Mouse (Mus musculus): ENCODE data around the gene Thrsp. TPM values are rescaled to one million over a fixed set of nuclear protein-coding genes. Genes with fewer than 3 reads are reported as not detected.

The Thrsp gene
- polyA plus RNA-seq, 1 experiment from 2014 or later: 3.5 TPM

DNA sequence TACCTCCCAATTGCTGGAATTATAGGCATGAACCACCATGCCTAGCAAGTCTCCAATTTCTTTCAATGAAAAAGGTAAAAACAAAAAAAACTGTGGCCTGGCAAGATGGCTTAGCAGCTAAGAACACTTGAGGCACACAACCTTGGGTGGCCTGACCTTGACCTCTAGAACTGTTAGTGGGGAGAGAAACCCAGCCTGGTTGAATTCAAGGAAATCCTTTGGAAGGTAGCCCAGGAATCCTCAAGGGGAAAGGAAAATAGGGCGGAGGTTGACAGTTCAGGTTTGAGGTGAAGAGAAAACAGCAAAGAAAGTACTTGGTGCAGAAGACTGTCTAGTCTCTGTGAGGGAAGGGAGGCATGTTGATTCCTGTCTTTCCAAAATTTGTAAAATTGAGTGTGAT is 3.1 kb downstream of the Thrsp start:
- no peaks in the 10 kb centered on the region for H3K4me1 ChIP-seq (ENCODE audit: control insufficient read depth, insufficient read depth, low read length)
- peaks cover 15% of the 10 kb centered on the region for H3K36me3 ChIP-seq (ENCODE audit: control insufficient read depth, insufficient read depth, low read length)
- H3K9ac ChIP-seq (ENCODE audit: low read depth, low read length): no peak overlapping the region
- DNase-seq (ENCODE audit: low spot score) (no peak), ATAC-seq (ENCODE audit: low read depth) (no peak)
- no peak overlapping the region for H3K4me2 ChIP-seq (ENCODE audit: low read depth, low read length)
- 59% methylated on average over 1 of the region's 1 CpGs for WGBS
- H3K27me3 ChIP-seq (replicated peaks; ENCODE audit: control insufficient read depth, insufficient read depth, low read length): no peaks in the 10 kb centered on the region
- no peak overlapping the region for H3K4me3 ChIP-seq (ENCODE audit: low read depth, low read length)
- H3K27ac ChIP-seq (replicated peaks; ENCODE audit: low read depth, low read length): no peak overlapping the region
- no peaks in the 10 kb centered on the region for H3K9me3 ChIP-seq (ENCODE audit: control insufficient read depth, low read length)

DNA sequence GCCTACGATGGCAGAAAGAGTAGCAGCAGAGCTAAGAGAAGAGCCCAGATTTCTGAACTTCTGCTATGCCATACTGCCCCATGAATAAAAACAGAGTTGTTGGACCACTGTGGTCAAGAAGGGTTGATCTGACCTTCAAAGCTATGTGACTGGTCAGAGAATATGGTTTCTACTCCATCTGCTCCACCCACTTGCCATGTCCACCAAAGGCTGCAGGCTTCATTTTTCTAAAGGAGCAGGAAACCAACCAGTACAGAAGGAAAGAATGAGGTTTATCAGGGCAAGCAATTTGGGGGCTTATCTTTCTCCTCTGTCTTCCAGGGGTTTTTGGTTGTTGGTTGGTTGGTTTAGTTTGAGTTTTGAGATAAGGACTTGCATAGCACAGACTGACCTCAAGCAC is 3.5 kb downstream of the Thrsp start:
- DNase-seq (ENCODE audit: low spot score) (no peak), ATAC-seq (ENCODE audit: low read depth) (no peak)
- no peaks in the 10 kb centered on the region for H3K4me1 ChIP-seq (ENCODE audit: control insufficient read depth, insufficient read depth, low read length)
- H3K9ac ChIP-seq (ENCODE audit: low read depth, low read length): no peak overlapping the region
- no peaks in the 10 kb centered on the region for H3K9me3 ChIP-seq (ENCODE audit: control insufficient read depth, low read length)
- no peak overlapping the region for H3K4me3 ChIP-seq (ENCODE audit: low read depth, low read length)
- H3K36me3 ChIP-seq (ENCODE audit: control insufficient read depth, insufficient read depth, low read length): peaks cover 19% of the 10 kb centered on the region
- H3K27me3 ChIP-seq (replicated peaks; ENCODE audit: control insufficient read depth, insufficient read depth, low read length): no peaks in the 10 kb centered on the region
- H3K4me2 ChIP-seq (ENCODE audit: low read depth, low read length): no peak overlapping the region
- WGBS: 97% methylated on average over 1 of the region's 1 CpGs
- H3K27ac ChIP-seq (replicated peaks; ENCODE audit: low read depth, low read length): no peak overlapping the region

DNA sequence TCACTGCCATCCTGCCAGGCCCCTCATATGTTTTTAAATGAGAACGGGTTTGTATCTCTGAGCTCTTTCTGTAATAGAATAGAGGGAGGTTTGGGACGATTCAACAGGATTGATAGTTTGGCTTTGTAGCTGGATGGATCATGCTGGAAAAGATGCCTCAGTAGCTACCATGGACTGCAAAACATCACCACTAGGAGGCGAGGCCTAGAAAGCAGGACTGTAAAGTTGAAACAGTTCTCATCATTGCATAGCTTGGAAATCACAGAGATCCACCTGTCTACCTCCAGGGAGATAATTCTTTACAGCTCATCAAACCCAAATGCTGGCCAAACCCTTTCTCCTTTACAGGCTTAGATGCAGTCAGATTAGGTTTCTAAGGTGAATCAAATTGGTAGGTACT is 6.0 kb downstream of the Thrsp start:
- no peak overlapping the region for H3K4me2 ChIP-seq (ENCODE audit: low read depth, low read length)
- no peak overlapping the region for H3K4me3 ChIP-seq (ENCODE audit: low read depth, low read length)
- no peak overlapping the region for H3K9ac ChIP-seq (ENCODE audit: low read depth, low read length)
- DNase-seq (ENCODE audit: low spot score) (no peak), ATAC-seq (ENCODE audit: low read depth) (no peak)
- H3K27ac ChIP-seq (replicated peaks; ENCODE audit: low read depth, low read length): no peak overlapping the region
- WGBS: 76% methylated on average over 3 of the region's 3 CpGs
- H3K4me1 ChIP-seq (ENCODE audit: control insufficient read depth, insufficient read depth, low read length): no peaks in the 10 kb centered on the region
- no peaks in the 10 kb centered on the region for H3K27me3 ChIP-seq (replicated peaks; ENCODE audit: control insufficient read depth, insufficient read depth, low read length)
- H3K36me3 ChIP-seq (ENCODE audit: control insufficient read depth, insufficient read depth, low read length): peaks cover 38% of the 10 kb centered on the region
- no peaks in the 10 kb centered on the region for H3K9me3 ChIP-seq (ENCODE audit: control insufficient read depth, low read length)

DNA sequence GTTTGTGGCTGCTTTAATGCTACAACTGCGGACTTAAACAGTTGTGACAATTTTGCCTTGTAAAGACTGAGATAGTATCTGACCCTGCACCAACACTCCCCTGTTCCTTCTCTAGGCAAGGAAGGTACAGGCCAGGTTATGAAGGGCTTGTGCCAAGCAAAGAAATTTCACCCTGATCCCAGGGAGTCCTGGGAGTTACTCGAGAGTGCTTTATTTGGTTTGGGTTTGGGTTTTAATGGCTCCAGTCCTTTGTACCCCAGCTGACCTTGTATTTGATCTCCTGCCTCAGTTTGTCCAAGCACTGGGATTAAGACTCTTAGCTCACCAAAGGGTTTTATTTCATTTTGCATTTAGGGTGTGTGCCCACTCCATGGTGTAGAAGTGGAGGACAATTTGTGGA is 6.4 kb downstream of the Thrsp start:
- no peak overlapping the region for H3K4me2 ChIP-seq (ENCODE audit: low read depth, low read length)
- no peaks in the 10 kb centered on the region for H3K9me3 ChIP-seq (ENCODE audit: control insufficient read depth, low read length)
- no peak for DNase-seq (ENCODE audit: low spot score)
- no peak overlapping the region for H3K9ac ChIP-seq (ENCODE audit: low read depth, low read length)
- H3K27ac ChIP-seq (replicated peaks; ENCODE audit: low read depth, low read length): no peak overlapping the region
- no peaks in the 10 kb centered on the region for H3K27me3 ChIP-seq (replicated peaks; ENCODE audit: control insufficient read depth, insufficient read depth, low read length)
- ATAC-seq (ENCODE audit: low read depth): no peak
- no peak overlapping the region for H3K4me3 ChIP-seq (ENCODE audit: low read depth, low read length)
- H3K4me1 ChIP-seq (ENCODE audit: control insufficient read depth, insufficient read depth, low read length): no peaks in the 10 kb centered on the region
- 83% methylated on average over 2 of the region's 2 CpGs for WGBS
- peaks cover 38% of the 10 kb centered on the region for H3K36me3 ChIP-seq (ENCODE audit: control insufficient read depth, insufficient read depth, low read length)

DNA sequence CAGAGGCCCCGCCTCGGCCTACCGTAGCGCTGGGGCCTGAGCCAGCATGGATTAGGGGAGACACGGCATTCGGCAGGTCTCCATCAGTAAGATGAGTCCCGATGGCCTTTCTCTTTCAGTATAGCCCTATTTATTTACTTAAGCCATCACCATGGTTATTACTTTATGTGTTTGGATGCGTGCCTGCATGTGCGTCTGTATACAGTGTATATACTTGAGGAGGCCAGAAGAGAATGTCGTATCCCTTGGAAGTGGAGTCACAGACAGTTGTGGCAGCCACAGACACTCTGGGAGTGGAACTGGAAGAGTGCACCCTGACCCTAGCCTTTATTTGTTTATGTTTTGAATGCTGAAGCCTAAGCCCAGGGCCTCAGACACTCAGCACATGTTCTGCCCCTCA is 10.4 kb downstream of the Thrsp start:
- Histone ChIP-seq H3K4me2 (ENCODE audit: low read depth, low read length) (no peak overlapping the region), H3K27me3 (replicated peaks; ENCODE audit: control insufficient read depth, insufficient read depth, low read length) (no peaks in the 10 kb centered on the region), H3K9me3 (ENCODE audit: control insufficient read depth, low read length) (0 out of 2 replicates have a peak, but pooled peaks cover 4% of the 10 kb centered on the region), H3K4me1 (ENCODE audit: control insufficient read depth, insufficient read depth, low read length) (no peaks in the 10 kb centered on the region), H3K27ac (replicated peaks; ENCODE audit: low read depth, low read length) (no peak overlapping the region), H3K9ac (ENCODE audit: low read depth, low read length) (no peak overlapping the region), H3K4me3 (ENCODE audit: low read depth, low read length) (no peak overlapping the region), H3K36me3 (ENCODE audit: control insufficient read depth, insufficient read depth, low read length) (peaks cover 45% of the 10 kb centered on the region)
- 82% methylated on average over 10 of the region's 10 CpGs for WGBS
- ATAC-seq (ENCODE audit: low read depth): peak; percentile 45
- no peak for DNase-seq (ENCODE audit: low spot score)

DNA sequence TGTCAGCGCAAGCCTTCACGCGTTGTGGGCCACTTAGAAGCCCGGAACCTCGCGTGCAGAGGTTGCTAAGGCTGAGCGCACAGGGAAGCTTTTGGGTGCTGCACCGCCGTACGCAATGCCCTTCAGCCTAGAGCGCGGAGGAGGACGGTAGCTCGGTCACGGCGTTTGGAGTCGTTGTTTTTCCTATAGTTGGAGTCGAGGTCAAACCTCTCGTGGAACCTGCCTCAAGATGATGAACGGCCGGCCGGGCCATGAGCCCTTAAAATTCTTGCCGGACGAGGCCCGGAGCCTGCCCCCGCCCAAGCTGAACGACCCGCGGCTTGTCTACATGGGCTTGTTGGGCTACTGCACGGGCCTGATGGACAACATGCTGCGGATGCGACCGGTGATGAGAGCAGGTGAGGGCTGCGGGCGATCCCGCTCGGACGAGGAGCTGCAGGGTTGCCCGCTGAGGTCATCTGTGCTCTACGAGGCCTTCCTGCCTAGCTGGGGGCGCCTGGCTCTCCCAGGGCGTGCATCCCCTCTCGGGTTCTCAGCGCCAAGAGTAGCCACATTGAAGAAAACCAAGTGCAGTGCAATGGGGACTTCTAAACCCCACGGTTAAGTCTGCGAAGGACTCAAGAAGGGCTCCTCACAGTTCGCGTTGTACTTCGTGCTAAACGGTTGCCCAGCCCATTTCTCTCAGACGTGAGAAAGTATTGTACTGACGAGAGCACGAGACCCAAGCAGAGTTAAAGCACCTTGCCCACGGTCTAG is 17.4 kb downstream of the Thrsp start, which contains the start of gene Ndufc2:
Gene Ndufc2 (plus strand): TSS at position 44 of the 756 bp plus-strand sequence.
- H3K27ac ChIP-seq (replicated peaks; ENCODE audit: low read depth, low read length): peak within 1 kb of the TSS; percentile 84
- peaks cover 7% of the 10 kb centered on the region; the same call in 1 of the 2 replicates for H3K36me3 ChIP-seq (ENCODE audit: control insufficient read depth, insufficient read depth, low read length)
- under 1% methylated on average over 54 of the region's 54 CpGs for WGBS

DNA sequence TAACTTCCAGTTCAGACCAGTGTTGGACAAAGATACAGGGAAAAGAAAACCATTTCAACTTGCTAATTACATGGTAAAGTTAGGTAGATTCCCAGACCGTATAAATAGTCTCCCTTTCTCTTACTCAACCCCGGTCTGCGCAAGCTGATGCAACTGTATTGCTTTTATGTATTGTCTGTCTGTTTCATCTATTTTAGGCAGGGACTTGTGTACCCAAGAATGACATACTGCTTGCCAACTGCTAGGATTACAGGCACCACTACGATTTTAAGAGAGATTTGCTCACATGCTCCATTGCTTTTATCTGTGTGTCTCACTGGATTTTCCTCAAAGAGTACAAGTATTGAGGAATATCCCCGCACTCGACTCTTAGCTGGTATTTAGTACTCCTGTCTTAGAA is 18.6 kb downstream of the Thrsp start:
- H3K4me3 ChIP-seq (ENCODE audit: low read depth, low read length): no peak overlapping the region
- peaks cover 9% of the 10 kb centered on the region; the same call in 1 of the 2 replicates for H3K4me1 ChIP-seq (ENCODE audit: control insufficient read depth, insufficient read depth, low read length)
- no peak overlapping the region for H3K9ac ChIP-seq (ENCODE audit: low read depth, low read length)
- H3K27ac ChIP-seq (replicated peaks; ENCODE audit: low read depth, low read length): no peak overlapping the region
- DNase-seq (ENCODE audit: low spot score) (no peak), ATAC-seq (ENCODE audit: low read depth) (no peak)
- H3K4me2 ChIP-seq (ENCODE audit: low read depth, low read length): no peak overlapping the region
- WGBS: 88% methylated on average over 6 of the region's 6 CpGs
- 0 out of 2 replicates have a peak, but pooled peaks cover 4% of the 10 kb centered on the region for H3K9me3 ChIP-seq (ENCODE audit: control insufficient read depth, low read length)
- H3K36me3 ChIP-seq (ENCODE audit: control insufficient read depth, insufficient read depth, low read length): peaks cover 7% of the 10 kb centered on the region; the same call in 1 of the 2 replicates
- no peaks in the 10 kb centered on the region for H3K27me3 ChIP-seq (replicated peaks; ENCODE audit: control insufficient read depth, insufficient read depth, low read length)

More for the DNA sequence above, 17.4 kb downstream of the Thrsp start, which contains the start of gene Ndufc2:
- DNase-seq (ENCODE audit: low spot score) (peak; percentile 90), ATAC-seq (ENCODE audit: low read depth) (peak; percentile 94)
- H3K27me3 ChIP-seq (replicated peaks; ENCODE audit: control insufficient read depth, insufficient read depth, low read length): no peaks in the 10 kb centered on the region
- H3K4me2 ChIP-seq (ENCODE audit: low read depth, low read length): peak within 1 kb of the TSS; percentile 73
- H3K4me1 ChIP-seq (ENCODE audit: control insufficient read depth, insufficient read depth, low read length): peaks cover 9% of the 10 kb centered on the region; the same call in 1 of the 2 replicates
- H3K4me3 ChIP-seq (ENCODE audit: low read depth, low read length): peak within 1 kb of the TSS; percentile 97
- 0 out of 2 replicates have a peak, but pooled peaks cover 4% of the 10 kb centered on the region for H3K9me3 ChIP-seq (ENCODE audit: control insufficient read depth, low read length)
- H3K9ac ChIP-seq (ENCODE audit: low read depth, low read length): peak within 1 kb of the TSS; percentile 99

DNA sequence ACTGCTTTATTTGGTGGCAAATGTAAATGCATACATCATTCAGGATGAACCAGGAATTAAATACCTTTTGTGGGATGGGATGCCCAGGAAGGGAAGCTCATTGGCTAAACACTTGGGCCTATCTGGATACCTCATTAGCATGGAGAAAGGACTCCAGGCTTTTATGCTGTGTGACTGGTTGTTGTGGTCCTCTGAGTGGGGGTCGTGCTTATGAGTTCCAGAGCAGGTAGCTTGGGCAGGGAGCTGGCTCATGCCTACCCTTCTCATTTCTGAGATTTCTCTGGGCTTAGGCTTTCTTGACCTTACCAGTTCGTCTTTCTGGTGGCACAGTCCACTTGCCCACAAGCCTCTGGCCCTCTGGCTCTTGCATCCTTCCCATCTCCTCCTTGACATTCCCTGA is 23.2 kb downstream of the Thrsp start:
- Histone ChIP-seq H3K4me1 (ENCODE audit: control insufficient read depth, insufficient read depth, low read length) (no peaks in the 10 kb centered on the region), H3K9ac (ENCODE audit: low read depth, low read length) (no peak overlapping the region), H3K27me3 (replicated peaks; ENCODE audit: control insufficient read depth, insufficient read depth, low read length) (no peaks in the 10 kb centered on the region), H3K9me3 (ENCODE audit: control insufficient read depth, low read length) (no peaks in the 10 kb centered on the region), H3K4me3 (ENCODE audit: low read depth, low read length) (no peak overlapping the region), H3K4me2 (ENCODE audit: low read depth, low read length) (no peak overlapping the region), H3K36me3 (ENCODE audit: control insufficient read depth, insufficient read depth, low read length) (peaks cover 27% of the 10 kb centered on the region), H3K27ac (replicated peaks; ENCODE audit: low read depth, low read length) (no peak overlapping the region)
- no peak for ATAC-seq (ENCODE audit: low read depth)
- 82% methylated on average over 2 of the region's 2 CpGs for WGBS
- DNase-seq (ENCODE audit: low spot score): no peak

DNA sequence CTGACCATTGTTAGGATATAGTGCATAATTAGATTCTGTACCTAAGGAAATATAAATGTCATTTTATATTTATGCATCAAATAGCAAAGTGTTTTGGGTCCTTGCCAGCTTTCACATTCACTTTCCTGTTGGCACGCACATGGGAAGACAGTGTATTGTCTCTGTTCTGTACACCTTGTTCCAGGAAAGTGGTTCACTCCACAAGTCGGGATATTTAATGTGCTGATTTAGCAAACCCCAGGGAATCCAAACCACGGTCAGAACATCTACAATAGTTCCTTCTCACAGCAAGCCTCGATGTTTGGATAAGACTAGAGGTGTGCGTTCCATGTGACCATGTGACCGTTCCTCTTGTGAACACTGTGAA is 25.5 kb downstream of the Thrsp start:
- 84% methylated on average over 6 of the region's 6 CpGs for whole genome bisulfite sequencing
- peaks cover 50% of the 10 kb centered on the region for H3K36me3 ChIP-seq (ENCODE audit: control insufficient read depth, insufficient read depth, low read length)
- H3K27ac ChIP-seq (replicated peaks; ENCODE audit: low read depth, low read length): no peak overlapping the region
- H3K9me3 ChIP-seq (ENCODE audit: control insufficient read depth, low read length): no peaks in the 10 kb centered on the region
- no peaks in the 10 kb centered on the region for H3K4me1 ChIP-seq (ENCODE audit: control insufficient read depth, insufficient read depth, low read length)
- H3K4me2 ChIP-seq (ENCODE audit: low read depth, low read length): no peak overlapping the region
- no peak overlapping the region for H3K9ac ChIP-seq (ENCODE audit: low read depth, low read length)
- no peaks in the 10 kb centered on the region for H3K27me3 ChIP-seq (replicated peaks; ENCODE audit: control insufficient read depth, insufficient read depth, low read length)
- ATAC-seq (ENCODE audit: low read depth) (no peak), DNase-seq (ENCODE audit: low spot score) (no peak)
- no peak overlapping the region for H3K4me3 ChIP-seq (ENCODE audit: low read depth, low read length)
